Mouse (Mus musculus) MEL (cell line): ENCODE data around the gene Sla2.
"Not testable (repeated sequence)": the region's sequence is repeated elsewhere in the genome, so short reads cannot be mapped to it uniquely, and the experiment has no call there.

Experiments used
- CTCF ChIP-seq, 3 experiments: IDR thresholded peaks in 2 of 3; conservative IDR thresholded peaks in 1 of 3; 2 replicates each; pipeline ENCODE4 v1.5.1; 2011 to 2012; ENCODE audit warnings: low read length in 3 of 3, low read depth in 2 of 3, mild to moderate bottlenecking in 2 of 3, improper control_type of control experiment in 1 of 3, inconsistent platforms in 1 of 3, mixed read lengths in 1 of 3, moderate library complexity in 1 of 3; ENCODE audit not compliant: control insufficient read depth in 1 of 3, insufficient read depth in 1 of 3, poor library complexity in 1 of 3, severe bottlenecking in 1 of 3
- MEF2A ChIP-seq: IDR thresholded peaks from 2 replicates; pipeline ENCODE4 v1.6.1; 2014; ENCODE audit warnings: low read depth, mild to moderate bottlenecking, inconsistent platforms, low read length, improper control_type of control experiment; ENCODE audit not compliant: poor library complexity, insufficient replicate concordance, severe bottlenecking; ENCODE audit errors: extremely low read depth
- POLR2A ChIP-seq, 2 experiments: IDR thresholded peaks; 2 replicates each; pipeline ENCODE4 v1.6.1; 2011 to 2012; ENCODE audit warnings: low read length in 2 of 2, mild to moderate bottlenecking in 2 of 2, control low read depth in 1 of 2, improper control_type of control experiment in 1 of 2, low read depth in 1 of 2, moderate library complexity in 1 of 2; ENCODE audit not compliant: control insufficient read depth in 1 of 2, insufficient read depth in 1 of 2, poor library complexity in 1 of 2

- TF ChIP-seq MEF2A; POLR2A (IDR thresholded peaks at IDR 0.05; ENCODE audit: control insufficient read depth in 1 of 2, insufficient read depth in 1 of 2, low read depth in 1 of 2, low read length in 2 of 2, poor library complexity in 1 of 2); CTCF (IDR thresholded peaks at IDR 0.05 in 2 of 3, conservative IDR thresholded peaks at IDR 0.05 in 1 of 3; ENCODE audit: control insufficient read depth in 1 of 3, insufficient read depth in 1 of 3, low read depth in 2 of 3, low read length in 3 of 3, poor library complexity in 1 of 3, severe bottlenecking in 1 of 3): not testable (repeated sequence)
Measured at GRCm38 (mm10) chr2:156925075-156925474, 38.1 kb upstream of the Sla2 start.
